Mouse (Mus musculus): ENCODE measurements around the gene Lama5.

Gene Lama5

GRCm38 (mm10) chr2:180222250-180222649 lies 3.4 kb downstream of the Lama5 start:
- peak; percentile 61 for DNase-seq

GRCm38 (mm10) chr2:180221051-180221450 lies 4.6 kb downstream of the Lama5 start:
- no peak for DNase-seq

GRCm38 (mm10) chr2:180220165-180220564 lies 5.5 kb downstream of the Lama5 start:
- DNase-seq = no peak

DNA sequence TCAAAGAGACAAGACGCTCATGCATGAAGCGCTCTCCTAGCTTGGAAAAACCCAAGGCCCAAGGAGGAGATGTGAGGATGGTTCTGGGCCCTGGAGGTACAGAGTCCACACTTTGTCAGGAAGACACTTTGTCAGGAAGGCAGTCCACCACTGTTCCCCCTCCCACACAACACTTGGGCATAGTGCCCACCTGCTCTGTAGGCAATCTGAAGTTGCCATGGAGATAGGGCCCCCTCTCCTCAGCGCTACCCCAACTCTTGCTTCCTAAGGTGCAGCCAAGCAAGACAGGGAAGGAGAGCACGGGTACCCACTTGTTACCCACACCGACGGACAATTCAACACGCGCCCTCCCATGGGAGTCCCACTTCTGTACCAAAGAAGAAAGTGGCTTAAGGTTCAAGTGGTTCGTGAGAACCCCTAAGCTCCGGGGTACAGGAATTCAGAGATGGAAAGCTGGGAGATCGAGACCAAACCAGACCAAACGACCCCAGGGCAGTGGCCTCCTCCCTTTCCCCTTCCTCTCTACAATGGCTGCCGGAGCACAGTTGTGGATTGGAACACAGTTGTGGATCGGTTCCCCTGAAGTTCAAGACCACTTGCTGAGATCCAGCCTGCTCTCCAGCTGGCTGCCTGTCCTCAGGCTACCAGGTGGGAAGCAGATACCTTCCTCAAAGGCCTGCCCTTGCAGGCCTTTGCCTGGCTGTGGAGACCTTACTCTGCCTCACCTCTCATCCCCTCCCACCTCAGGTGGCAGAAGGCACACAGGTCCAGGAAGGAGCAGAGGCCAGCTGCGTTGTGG lies 6.3 kb downstream of the Lama5 start:
- no peak for DNase-seq

DNA sequence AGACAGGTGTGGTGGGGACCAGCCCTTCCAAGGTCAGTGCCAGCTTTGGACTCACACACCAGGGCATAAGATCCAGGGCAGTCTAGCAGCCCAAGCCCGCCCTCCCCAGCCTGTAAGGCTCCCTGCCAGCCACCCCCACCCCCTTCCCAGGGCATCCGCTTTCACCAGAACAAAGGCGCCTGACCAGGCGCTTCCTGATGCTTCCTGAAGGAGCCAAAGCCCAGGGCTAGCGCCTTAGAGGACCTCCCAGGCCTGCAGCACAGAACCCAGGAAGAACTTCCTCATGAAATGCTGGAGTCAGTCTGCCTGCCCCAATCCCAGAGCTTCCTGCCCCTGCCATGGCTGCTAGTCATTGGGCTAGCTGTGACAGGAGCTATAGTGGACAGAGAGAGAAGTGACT lies 7.0 kb downstream of the Lama5 start:
- DNase-seq = peak; percentile 70

GRCm38 (mm10) chr2:180218241-180218640 lies 7.4 kb downstream of the Lama5 start:
- DNase-seq = no peak

DNA sequence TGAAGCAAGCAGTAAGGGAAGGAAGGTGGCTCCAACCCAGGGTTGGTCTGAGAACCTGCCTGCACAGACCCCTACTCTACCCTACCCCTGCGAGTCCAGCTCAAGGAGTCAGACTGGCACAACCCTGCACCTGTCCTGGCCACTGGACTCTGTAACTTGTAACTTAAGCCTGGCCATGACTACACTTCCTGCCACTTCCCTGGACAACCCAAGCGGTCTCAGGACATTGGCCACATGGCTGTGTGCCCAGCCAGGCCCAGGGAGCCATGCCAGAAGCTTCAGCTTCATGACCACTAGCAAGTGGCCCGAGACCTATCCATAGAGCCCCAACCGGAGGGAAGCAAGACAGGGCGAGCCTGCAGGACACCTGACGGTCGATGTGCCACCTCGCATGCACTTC lies 8.1 kb downstream of the Lama5 start:
- DNase-seq = peak; percentile 81

DNA sequence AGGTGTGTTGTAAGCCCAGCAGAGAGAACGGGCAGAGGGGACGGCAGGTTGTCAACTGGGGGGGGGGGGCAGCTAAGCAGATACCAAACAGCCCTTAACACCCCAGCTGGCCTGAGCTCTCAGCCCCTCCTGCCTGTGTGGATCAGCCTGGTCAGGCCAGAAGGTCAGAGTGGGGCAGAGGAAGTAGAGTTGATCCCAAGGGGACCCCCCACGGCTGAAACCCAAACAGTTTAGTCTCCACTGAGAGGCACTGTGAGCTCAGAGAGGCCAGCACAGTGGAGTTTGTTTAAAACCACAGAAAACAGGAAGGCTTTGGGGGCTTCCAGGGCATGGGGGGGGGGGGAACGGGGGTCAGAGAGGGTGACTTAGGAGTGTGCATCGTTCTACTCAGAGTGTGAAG lies 8.7 kb downstream of the Lama5 start:
- DNase-seq = no peak

DNA sequence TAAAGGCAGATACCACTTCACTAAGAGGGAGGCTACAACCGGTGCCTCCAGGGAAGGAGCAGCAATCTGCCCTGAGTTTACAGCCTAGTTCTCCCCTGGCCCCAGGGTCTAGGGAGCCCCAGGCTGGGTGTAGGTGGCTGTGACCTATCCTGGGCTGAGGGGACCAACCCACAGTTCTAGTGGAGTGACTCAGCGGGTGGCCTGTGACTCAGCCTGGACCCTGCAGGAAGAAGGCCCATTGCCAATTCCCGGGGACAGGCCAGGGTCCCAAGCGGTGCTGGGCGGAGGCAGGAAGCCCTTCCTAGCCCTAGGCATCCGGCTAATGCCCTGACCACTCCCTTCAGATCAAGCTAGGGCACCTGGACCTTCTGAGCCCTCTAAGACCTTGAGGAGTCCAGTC lies 9.7 kb downstream of the Lama5 start:
- peak; percentile 63 for DNase-seq

DNA sequence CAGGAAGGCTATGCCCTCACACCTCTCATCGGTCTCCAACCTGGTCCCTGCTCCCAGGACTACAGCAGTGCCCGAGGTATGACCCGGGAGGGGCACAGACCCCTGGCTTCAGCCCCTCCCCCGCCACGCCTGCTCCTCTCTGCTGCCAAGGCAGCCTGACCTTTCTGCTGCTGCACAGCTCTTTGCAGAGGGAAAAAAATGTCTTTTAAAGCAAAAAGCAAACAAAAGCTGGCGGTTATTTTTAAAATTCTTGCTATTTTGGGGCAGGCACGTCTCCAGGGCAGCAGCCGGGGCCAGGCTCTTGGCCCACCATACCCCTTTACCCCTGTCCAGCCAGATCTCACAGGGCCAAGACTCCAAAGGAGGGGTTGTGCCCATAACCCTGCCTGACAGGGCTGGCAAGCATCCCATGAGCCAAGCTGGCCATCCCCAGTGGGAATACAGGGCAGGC lies 10.6 kb downstream of the Lama5 start:
- peak; percentile 56 for DNase-seq

DNA sequence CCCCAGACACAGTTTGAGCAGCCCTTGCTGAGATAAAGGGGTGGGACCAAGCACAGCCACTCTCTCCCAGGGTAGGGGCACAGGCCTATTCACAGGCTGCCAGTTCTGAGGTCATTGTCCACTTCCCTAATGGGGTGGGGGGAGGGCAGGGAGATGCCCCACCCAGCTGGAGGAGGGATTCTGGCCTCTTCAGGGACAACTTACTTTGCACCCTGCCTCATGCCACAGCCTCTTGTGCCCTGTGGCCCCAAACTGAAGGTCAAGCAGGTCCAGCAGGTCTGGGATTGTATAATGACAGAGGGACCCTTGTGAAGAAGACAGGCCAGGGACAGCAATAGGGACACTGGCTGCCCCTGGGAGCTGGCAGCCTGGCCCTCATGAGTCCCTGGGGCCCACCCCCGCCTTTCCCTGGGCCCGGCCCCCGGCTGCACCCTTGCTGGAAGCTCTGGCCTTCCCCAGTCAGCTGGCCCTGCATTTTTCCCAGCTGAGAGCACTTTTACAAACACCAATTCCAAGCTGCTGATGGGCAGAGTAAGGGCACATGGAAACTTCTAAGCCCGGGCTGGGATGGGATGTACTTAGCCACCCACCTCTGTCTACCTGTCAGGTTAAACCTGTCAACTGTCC lies 11.2 kb downstream of the Lama5 start:
- peak; percentile 53 for DNase-seq

DNA sequence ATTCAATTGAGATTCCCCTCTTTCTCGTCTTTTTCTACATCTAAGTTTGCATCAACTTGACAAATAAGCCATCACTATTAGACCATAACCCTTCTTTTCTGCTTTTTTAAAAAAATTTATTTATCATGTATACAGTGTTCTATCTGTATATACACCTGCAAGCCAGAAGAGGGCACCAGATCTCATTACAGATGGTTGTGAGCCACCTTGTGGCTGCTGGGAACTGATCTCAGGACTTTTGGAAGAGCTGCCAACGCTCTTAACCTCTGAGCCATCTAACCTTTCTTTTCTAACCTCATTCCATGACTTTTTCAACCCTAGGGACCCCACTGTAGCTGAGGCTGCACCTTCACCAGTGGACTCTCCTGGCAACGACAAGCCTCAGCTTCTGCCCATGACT lies 13.4 kb downstream of the Lama5 start:
- DNase-seq = no peak

GRCm38 (mm10) chr2:180208976-180209375 lies 16.7 kb downstream of the Lama5 start:
- DNase-seq = no peak

GRCm38 (mm10) chr2:180207840-180208239 lies 17.8 kb downstream of the Lama5 start:
- DNase-seq = peak; percentile 72

- no peak for DNase-seq
These were observed 19.7 kb downstream of the Lama5 start for GRCm38 (mm10) chr2:180205956-180206280.

DNA sequence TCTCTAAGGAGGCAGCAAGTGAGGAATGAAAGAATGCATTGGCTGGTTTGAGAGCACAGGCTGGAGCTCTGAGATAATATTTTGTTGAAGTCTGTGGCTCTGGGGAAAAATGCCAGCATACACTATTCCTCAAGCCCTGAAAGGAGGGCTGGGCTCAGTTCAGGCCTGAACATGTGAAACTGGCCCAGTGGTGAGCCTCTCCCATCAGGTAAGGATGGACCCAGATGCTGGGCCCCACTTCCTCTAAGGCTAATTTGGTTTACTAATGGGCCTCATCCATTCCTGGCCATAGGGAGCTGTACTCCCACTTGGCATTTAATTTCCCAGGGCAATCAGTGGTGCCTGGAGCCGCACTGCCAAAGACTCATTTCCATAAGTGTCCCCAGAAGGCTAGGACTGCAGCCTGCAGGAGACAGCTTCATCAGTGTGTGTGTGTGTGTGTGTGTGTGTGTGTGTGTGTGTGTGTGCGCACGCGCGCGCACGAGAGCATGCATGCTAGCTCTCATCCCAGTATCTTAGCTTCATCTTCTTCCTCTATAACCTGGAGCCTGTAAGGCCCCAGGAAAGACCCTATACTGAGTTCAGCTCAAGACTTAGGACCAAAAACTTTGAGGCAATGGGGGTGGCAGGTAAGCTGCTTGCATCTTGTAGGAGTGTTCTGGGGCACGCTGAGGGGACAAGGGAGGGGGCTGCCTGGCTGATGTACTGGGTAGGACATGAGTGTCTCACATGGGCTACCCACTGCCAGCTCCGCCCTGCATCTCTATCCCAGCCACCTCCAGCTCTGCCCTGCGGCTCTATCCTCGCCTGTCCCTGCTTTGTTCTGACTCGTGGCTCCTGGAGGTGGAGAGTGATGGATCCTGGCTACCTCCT lies 20.3 kb downstream of the Lama5 start:
- no peak for DNase-seq

DNA sequence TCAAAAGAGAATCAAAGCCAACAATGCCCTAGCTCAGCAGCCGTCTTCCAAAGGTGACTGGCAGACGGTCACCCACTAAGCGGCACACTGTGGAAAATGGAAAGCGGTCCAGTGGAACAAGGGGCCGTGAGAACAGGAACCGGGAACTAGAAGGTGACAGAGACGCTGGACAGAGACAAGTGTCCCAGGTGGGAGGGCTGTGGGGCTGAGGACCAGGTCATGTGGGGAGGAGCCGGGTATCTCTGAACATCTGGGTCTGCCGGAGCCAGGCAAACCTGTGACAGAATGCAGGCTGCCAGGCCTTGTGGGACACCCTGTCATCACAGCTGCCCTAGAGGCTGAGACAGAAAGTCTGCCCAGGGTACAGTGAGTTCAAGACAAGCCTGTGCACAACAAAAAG lies 21.2 kb downstream of the Lama5 start:
- no peak for DNase-seq

- DNase-seq = peak; percentile 80
These were observed 22.9 kb downstream of the Lama5 start for GRCm38 (mm10) chr2:180202805-180203204.

DNA sequence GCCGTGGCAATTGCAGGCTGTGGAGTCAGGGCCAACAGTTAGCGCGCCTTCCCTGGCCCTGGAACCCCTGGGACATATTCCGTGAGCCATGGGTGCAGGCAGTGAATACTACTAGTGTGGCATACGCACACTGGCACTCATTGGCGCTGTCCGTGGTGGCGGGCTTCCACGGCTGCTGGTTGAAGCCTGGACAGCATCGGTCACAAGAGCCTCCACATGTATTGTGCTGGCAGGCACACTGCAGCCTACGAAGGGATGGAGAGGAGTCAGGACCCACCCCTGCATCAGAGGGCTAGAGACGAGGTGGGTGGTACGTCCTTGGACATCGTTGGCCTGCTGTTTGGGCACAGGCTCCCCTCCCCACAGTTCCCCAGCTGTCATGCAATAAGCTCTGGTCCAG lies 23.4 kb downstream of the Lama5 start:
- DNase-seq = no peak

GRCm38 (mm10) chr2:180201303-180201702 lies 24.4 kb downstream of the Lama5 start:
- no peak for DNase-seq

GRCm38 (mm10) chr2:180200681-180201080 lies 25.0 kb downstream of the Lama5 start:
- DNase-seq = no peak

- no peak for DNase-seq
These were observed 26.9 kb downstream of the Lama5 start for GRCm38 (mm10) chr2:180198782-180199181.

GRCm38 (mm10) chr2:180197323-180198037 lies 28.2 kb downstream of the Lama5 start:
- DNase-seq = no peak

Data from lung, postnatal 14 days (tissue).